Mouse (Mus musculus): Measurements from ENCODE around the gene Pld5. TPM values are rescaled to one million over a fixed set of nuclear protein-coding genes. Genes with fewer than 3 reads are reported as not detected.

The Pld5 gene
- total and polyA plus RNA-seq, 2 experiments from 2014 or later, result 4.9 to 6.1 TPM

DNA sequence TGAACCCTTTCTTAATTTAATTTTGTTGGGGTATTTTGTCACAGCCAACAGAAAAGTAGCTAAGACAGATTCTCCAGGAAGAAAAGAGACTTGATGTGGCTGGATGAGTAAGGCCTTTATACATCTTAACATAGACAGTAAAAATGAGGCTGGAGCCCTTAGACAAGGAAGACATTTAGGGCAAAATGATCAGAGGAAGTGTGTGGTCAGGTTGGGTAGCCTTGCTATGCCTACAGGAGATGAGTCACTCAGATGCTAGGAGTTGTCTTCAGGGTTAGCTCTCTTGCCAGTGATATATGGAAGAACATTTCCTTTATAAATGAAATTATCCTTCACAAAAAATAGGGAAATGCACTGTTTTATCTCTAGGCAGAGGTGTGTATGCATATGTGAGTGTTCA is 198.3 kb downstream of the Pld5 start:
- H3K9me3 ChIP-seq (ENCODE audit: low read length), result no peaks in the 10 kb centered on the region

DNA sequence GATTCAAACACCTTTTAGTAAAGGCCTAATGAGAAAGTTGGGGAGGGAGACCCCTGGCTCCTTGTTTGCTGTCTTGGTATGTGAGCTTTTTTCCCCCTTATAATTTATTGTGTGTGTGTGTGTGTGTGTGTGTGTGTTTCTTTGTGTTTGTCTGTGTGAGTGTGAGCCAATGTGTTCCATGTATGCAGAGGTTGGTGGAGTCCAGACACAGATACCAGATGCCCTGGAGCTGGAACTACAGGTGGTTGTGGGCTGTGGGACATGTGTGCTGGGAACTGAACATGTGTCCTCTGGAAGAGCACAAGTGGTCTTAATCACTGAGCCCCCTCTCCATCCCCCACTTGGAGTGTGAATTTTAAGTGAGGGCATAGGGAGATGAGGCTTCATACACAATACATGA is 199.3 kb downstream of the Pld5 start:
- no peak overlapping the region for H3K4me2 ChIP-seq (ENCODE audit: low read depth, low read length, poor library complexity, severe bottlenecking)
- no peaks in the 10 kb centered on the region for H3K9me3 ChIP-seq (ENCODE audit: low read length)
- DNase-seq (ENCODE audit: low spot score) (no peak), ATAC-seq (ENCODE audit: low FRiP score) (no peak)
- no peaks in the 10 kb centered on the region for H3K27me3 ChIP-seq (ENCODE audit: insufficient read depth, low read length)
- H3K4me3 ChIP-seq (ENCODE audit: low read depth, low read length), result no peak overlapping the region
- no peaks in the 10 kb centered on the region for H3K36me3 ChIP-seq (ENCODE audit: insufficient read depth, low read length)
- H3K27ac ChIP-seq (ENCODE audit: low read depth, low read length), result no peak overlapping the region
- H3K9ac ChIP-seq (replicated peaks; ENCODE audit: low read length, poor library complexity, severe bottlenecking), result no peak overlapping the region
- H3K4me1 ChIP-seq (ENCODE audit: insufficient read depth, low read length), result no peaks in the 10 kb centered on the region
- no peak for TF ChIP-seq CTCF (IDR thresholded peaks at IDR 0.05)

More for the DNA sequence above, 198.3 kb downstream of the Pld5 start:
- DNase-seq (ENCODE audit: low spot score), result no peak
- no peaks in the 10 kb centered on the region for H3K27me3 ChIP-seq (ENCODE audit: insufficient read depth, low read length)
- no peaks in the 10 kb centered on the region for H3K4me1 ChIP-seq (ENCODE audit: insufficient read depth, low read length)
- no peak overlapping the region for H3K9ac ChIP-seq (replicated peaks; ENCODE audit: low read length, poor library complexity, severe bottlenecking)
- TF ChIP-seq CTCF (IDR thresholded peaks at IDR 0.05), result no peak
- ATAC-seq (ENCODE audit: low FRiP score), result no peak
- H3K4me3 ChIP-seq (ENCODE audit: low read depth, low read length), result no peak overlapping the region
- no peaks in the 10 kb centered on the region for H3K36me3 ChIP-seq (ENCODE audit: insufficient read depth, low read length)
- H3K27ac ChIP-seq (ENCODE audit: low read depth, low read length), result no peak overlapping the region
- no peak overlapping the region for H3K4me2 ChIP-seq (ENCODE audit: low read depth, low read length, poor library complexity, severe bottlenecking)

DNA sequence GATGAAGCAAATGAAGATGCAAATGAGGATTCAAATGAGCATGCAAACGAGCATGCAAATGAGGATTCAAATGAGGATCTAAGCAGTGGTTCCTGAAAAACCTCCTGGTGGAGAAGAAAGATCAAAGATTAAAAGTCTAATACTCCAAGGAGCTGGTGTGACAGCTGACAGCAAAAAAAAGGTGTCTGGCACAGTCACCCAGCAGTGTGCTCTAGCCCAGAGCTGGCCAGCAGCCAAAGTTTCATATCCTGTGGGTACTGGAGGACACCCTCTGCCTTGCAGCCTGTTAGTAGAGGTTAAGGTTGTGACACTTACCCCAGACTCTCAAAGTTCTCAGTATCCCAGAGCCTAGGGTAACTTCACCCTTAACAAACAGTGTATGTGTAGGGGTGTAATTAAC is 199.7 kb downstream of the Pld5 start:
- 0 out of 2 replicates have a peak, but pooled peaks have one; percentile 27 for ATAC-seq (ENCODE audit: low FRiP score)
- no peaks in the 10 kb centered on the region for H3K27me3 ChIP-seq (ENCODE audit: insufficient read depth, low read length)
- H3K4me1 ChIP-seq (ENCODE audit: insufficient read depth, low read length), result no peaks in the 10 kb centered on the region
- H3K9me3 ChIP-seq (ENCODE audit: low read length), result no peaks in the 10 kb centered on the region
- no peaks in the 10 kb centered on the region for H3K36me3 ChIP-seq (ENCODE audit: insufficient read depth, low read length)
- no peak overlapping the region for H3K27ac ChIP-seq (ENCODE audit: low read depth, low read length)
- TF ChIP-seq CTCF (IDR thresholded peaks at IDR 0.05), result 0 out of 2 replicates have a peak, but pooled peaks have one; percentile 3
- no peak overlapping the region for H3K4me3 ChIP-seq (ENCODE audit: low read depth, low read length)
- peak; percentile 69 for DNase-seq (ENCODE audit: low spot score)
- no peak overlapping the region for H3K9ac ChIP-seq (replicated peaks; ENCODE audit: low read length, poor library complexity, severe bottlenecking)
- no peak overlapping the region for H3K4me2 ChIP-seq (ENCODE audit: low read depth, low read length, poor library complexity, severe bottlenecking)
- 39% methylated on average over 1 of the region's 1 CpGs for WGBS

DNA sequence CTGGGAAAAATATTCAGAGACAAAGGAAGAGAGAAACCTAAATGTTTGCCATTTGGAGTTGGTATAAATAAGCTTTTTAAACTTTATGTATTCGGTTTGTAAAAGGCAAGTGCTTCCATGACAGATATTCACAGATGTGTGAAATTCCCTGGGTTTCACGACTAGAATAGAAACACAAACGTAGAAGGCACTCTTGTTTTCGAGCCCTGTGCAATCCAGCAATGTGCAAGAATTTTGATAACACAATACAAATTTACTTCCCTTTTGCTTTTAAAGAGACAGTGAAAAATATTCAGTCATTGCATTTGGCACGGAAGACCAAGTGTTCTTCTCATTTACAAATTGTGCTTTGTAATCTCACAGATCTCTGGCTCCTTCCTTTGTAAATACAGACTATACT is 200.6 kb downstream of the Pld5 start:
- H3K36me3 ChIP-seq (ENCODE audit: insufficient read depth, low read length), result no peaks in the 10 kb centered on the region
- no peaks in the 10 kb centered on the region for H3K4me1 ChIP-seq (ENCODE audit: insufficient read depth, low read length)
- H3K4me3 ChIP-seq (ENCODE audit: low read depth, low read length), result no peak overlapping the region
- no peaks in the 10 kb centered on the region; the same call in 1 of the 2 replicates for H3K9me3 ChIP-seq (ENCODE audit: low read length)
- H3K9ac ChIP-seq (replicated peaks; ENCODE audit: low read length, poor library complexity, severe bottlenecking), result no peak overlapping the region
- no peak for ATAC-seq (ENCODE audit: low FRiP score)
- H3K27me3 ChIP-seq (ENCODE audit: insufficient read depth, low read length), result no peaks in the 10 kb centered on the region
- no peak overlapping the region for H3K27ac ChIP-seq (ENCODE audit: low read depth, low read length)
- TF ChIP-seq CTCF (IDR thresholded peaks at IDR 0.05), result no peak
- 60% methylated on average over 5 of the region's 5 CpGs for WGBS
- H3K4me2 ChIP-seq (ENCODE audit: low read depth, low read length, poor library complexity, severe bottlenecking), result no peak overlapping the region
- no peak for DNase-seq (ENCODE audit: low spot score)

DNA sequence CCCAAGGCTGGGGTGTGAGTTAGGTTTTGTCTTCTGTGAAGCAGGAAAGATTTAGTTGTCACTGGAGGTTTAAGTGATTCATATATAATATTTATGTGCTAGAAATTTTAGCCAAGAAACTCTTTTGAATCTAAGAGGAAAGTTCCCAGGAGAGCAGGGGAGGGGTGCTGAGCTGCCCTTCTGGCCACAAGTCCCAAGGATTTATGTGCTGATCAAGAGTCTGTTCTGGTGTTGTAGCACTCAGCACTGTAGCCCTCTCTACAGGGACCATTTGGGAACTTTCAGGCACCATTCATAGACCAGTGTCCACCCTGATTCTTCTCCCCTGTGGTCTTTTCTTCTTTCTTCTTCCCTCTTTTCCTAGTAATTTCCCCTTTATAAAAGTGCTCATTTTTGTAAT is 209.8 kb downstream of the Pld5 start:
- Histone ChIP-seq H3K27me3 (ENCODE audit: insufficient read depth, low read length) (no peaks in the 10 kb centered on the region), H3K4me2 (ENCODE audit: low read depth, low read length, poor library complexity, severe bottlenecking) (no peak overlapping the region), H3K9me3 (ENCODE audit: low read length) (no peaks in the 10 kb centered on the region; the same call in 1 of the 2 replicates), H3K36me3 (ENCODE audit: insufficient read depth, low read length) (no peaks in the 10 kb centered on the region), H3K27ac (ENCODE audit: low read depth, low read length) (no peak overlapping the region), H3K9ac (replicated peaks; ENCODE audit: low read length, poor library complexity, severe bottlenecking) (no peak overlapping the region), H3K4me3 (ENCODE audit: low read depth, low read length) (no peak overlapping the region), H3K4me1 (ENCODE audit: insufficient read depth, low read length) (no peaks in the 10 kb centered on the region)
- DNase-seq (ENCODE audit: low spot score) (no peak), ATAC-seq (ENCODE audit: low FRiP score) (no peak)
- TF ChIP-seq CTCF (IDR thresholded peaks at IDR 0.05), result no peak

- H3K4me1 ChIP-seq (ENCODE audit: insufficient read depth, low read length), result no peaks in the 10 kb centered on the region
- DNase-seq (ENCODE audit: low spot score), result no peak
- H3K27ac ChIP-seq (ENCODE audit: low read depth, low read length), result no peak overlapping the region
- H3K9ac ChIP-seq (replicated peaks; ENCODE audit: low read length, poor library complexity, severe bottlenecking), result no peak overlapping the region
- H3K36me3 ChIP-seq (ENCODE audit: insufficient read depth, low read length), result no peaks in the 10 kb centered on the region
- H3K4me2 ChIP-seq (ENCODE audit: low read depth, low read length, poor library complexity, severe bottlenecking), result no peak overlapping the region
- ATAC-seq (ENCODE audit: low FRiP score), result no peak
- H3K4me3 ChIP-seq (ENCODE audit: low read depth, low read length), result no peak overlapping the region
- no peaks in the 10 kb centered on the region for H3K27me3 ChIP-seq (ENCODE audit: insufficient read depth, low read length)
- H3K9me3 ChIP-seq (ENCODE audit: low read length), result no peaks in the 10 kb centered on the region; the same call in 1 of the 2 replicates
- no peak for TF ChIP-seq CTCF (IDR thresholded peaks at IDR 0.05)
These were observed 210.6 kb downstream of the Pld5 start for GRCm38 (mm10) chr1:176064471-176064870.

Data from midbrain, postnatal 0 days (tissue).